Mouse (Mus musculus) kidney, postnatal 10 days (tissue): ENCODE data around the gene Olfm2.

Source experiments
- DNase-seq: peaks from one replicate; pipeline ENCODE4 v3.0.0; 2021; ENCODE audit warnings: mixed read lengths

The Olfm2 gene

GRCm38 (mm10) chr9:20746017-20746660 is at the start of gene Olfm2:
TSS of gene Olfm2 (minus strand) at chr9:20746349.
- DNase-seq = peak; percentile 63

GRCm38 (mm10) chr9:20794108-20794806 is 48.1 kb upstream of the Olfm2 start:
- peak; percentile 57 for DNase-seq

- no peak for DNase-seq
Observed at GRCm38 (mm10) chr9:20790345-20790744, 44.2 kb upstream of the Olfm2 start.

GRCm38 (mm10) chr9:20789651-20790050 is 43.5 kb upstream of the Olfm2 start:
- no peak for DNase-seq

DNA sequence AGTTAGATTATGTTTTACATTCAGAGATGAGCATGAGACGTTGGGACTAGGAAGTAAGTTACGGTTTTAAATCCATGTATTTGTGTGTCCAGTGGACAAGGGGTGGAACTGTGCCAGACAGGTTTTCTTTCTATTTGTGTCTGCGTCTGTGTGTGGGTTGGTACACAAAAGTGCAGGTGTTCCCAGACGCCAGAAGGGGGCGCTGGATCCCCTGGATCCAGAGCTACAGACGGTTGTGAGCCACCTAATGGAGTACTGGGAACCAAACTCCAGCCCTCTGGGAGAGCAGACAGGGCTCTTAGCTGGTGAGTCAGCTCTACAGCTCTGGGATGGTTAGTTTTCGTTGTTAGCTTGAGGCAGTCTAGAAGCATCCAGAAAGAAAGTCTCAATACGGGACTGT is 41.8 kb upstream of the Olfm2 start:
- DNase-seq = no peak

GRCm38 (mm10) chr9:20785055-20785454 is 38.9 kb upstream of the Olfm2 start:
- peak; percentile 47 for DNase-seq

GRCm38 (mm10) chr9:20781286-20781685 is 35.1 kb upstream of the Olfm2 start:
- peak; percentile 21 for DNase-seq

DNA sequence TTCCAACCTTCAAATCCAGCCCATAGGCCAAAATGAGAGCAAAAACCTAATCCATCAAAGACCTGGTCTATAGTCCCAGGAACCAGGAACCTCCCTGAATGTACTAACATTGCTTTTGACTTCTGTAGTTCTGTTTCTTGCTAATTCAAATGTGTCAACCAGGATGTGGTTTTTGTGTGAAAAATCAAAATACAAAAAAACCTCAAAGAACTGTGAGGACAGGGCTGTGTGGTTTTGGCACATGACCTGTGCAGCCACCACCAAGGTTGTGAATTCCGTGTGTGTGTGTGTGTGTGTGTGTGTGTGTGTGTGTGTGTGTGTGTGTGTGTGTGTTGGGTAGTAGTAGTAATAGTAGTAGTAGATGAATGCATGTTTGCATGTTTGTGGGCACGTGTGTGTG is 19.1 kb upstream of the Olfm2 start:
- no peak for DNase-seq

DNA sequence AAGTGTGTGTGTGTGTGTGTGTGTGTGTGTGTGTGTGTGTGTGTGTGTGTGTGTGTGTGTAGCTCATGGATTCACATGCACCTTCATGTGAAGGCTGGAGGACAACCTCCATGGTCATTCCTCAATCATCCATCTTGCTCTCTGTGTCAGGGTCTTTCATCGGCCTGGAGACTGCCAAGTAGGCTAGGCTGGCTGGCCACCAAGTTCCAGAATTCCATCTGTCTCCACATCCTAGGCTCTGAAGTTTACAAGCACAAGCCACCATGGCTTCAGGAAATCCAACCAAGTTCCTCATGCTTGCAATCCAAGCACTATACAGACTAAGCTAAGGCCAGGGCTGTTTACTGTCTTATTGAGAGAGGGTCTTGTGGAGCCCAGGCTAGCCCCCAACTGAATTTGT is 16.9 kb upstream of the Olfm2 start:
- DNase-seq = peak; percentile 37

DNA sequence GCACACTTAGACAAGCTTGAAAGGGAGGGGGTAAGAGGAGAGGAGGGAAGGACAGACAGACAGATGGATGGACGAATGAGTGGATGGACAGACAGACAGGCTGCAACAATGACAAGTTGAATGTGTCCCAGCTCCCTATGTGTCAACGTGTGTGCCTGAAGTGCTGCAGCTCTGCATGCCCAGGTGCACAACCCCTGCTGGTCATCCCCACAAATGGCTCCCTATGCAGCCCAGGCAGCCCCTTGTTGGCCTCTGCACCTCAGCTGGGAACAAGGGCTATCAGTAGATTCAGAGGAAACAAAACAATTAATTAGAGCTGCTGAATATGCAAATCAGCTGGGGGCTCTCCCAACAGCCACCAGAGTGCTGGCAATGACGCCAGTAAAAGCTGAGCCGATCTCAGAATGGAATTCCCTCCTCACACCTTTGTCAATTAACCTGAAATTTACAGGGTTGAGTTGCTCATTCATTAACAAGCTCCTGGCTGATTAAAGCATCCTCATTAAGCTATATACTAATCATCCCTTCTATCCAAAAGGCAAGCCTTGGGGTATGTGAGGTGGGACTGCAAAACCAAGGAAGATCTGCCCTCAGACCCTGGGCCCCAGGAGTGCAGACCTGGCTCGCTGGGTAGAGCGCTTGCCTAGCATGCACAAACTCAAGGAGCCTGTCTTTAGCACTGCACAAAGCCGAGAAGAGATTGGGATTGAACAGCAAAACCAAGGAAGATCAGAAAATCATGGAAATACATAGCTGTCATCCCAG is 16.2 kb upstream of the Olfm2 start:
- DNase-seq = no peak

DNA sequence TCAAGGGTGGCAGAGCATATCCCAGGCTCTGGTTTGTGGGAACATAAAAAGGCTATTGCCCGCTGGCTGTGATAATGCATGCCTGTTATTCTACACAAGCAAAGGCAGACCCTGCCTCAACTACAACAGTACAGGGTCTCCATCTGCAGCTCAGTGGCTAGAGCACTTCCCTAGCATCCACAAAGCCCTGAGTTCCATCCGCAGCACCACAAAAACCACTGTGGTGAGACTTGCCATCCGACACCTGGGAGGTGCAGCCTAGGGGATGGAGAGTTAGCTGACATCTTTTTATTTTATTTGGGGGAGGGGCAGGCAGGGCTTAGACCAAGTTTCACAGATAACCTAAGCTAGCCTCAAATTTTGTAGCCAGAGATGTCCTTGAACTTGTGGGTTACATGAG is 15.2 kb upstream of the Olfm2 start:
- DNase-seq = no peak

DNA sequence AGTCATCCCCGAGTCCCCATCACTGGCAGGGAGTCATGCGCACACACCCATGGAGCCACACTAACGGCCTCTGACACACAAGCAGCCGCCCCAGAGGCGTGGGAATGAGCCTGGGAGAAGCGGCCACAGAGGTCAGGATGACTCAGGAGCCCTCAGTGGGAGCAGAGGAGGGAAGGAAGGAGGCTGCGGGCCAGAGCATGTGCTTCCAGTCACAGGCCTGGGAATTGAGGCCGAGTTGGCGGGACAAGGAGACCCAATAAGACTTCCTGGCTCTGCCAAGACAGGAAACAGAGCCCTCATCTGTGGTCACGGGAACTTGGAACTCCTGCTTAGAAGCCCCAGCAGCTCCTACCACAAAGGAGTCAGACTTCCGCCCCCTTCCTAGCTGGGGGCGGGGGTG is 14.7 kb upstream of the Olfm2 start:
- DNase-seq = peak; percentile 78

- DNase-seq = no peak
Observed at GRCm38 (mm10) chr9:20758896-20759295, 12.7 kb upstream of the Olfm2 start.

DNA sequence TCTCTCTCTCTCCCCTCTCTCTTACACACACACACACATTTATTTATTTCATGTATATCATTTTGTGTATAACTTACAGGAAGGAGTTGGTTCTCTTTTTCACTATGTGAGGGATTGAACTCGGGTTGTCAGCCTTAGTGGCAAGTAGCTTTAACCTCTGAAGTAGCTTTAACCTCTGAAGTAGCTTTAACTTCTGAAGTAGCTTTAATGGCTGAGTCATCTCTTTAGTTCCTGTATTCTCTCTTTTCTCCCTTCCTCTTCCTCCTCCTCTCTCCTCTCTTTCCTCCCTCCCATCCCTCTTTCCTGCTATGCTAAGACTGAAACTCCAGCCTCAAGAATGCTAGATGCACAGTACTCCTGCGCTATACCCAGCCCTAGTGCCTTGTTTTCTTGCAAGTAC is 12.1 kb upstream of the Olfm2 start:
- DNase-seq = no peak

- DNase-seq = peak; percentile 81
Observed at GRCm38 (mm10) chr9:20757087-20757955, 11.2 kb upstream of the Olfm2 start.

DNA sequence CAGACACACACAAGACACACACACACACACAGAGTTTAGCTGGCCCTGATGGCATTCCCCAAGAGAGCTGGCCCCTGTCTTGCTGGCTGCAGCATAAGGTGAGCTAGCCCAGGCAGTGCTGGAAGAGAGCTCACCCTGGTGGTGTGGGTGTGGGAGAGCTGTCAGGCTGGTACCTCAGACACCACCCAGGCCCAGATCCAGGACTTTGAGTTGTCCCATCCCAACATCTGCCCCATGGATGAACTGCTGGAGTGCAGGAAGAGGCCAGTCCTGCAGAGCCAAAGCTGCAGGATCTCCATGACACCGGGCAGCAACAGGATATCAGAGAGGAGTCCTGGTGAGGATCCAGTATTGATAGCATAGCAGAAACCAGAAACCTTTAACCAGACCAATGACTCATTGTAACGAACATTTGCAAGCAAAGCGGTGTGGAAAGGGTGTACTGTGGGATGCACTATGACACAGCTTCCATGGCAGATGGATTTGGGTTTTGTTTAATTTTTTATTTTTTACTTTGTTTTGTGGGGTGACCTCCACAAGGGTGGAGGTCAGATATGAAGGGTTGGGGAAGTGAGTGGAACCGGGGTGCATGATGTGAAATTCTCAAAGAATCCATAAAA is 10.0 kb upstream of the Olfm2 start:
- no peak for DNase-seq

DNA sequence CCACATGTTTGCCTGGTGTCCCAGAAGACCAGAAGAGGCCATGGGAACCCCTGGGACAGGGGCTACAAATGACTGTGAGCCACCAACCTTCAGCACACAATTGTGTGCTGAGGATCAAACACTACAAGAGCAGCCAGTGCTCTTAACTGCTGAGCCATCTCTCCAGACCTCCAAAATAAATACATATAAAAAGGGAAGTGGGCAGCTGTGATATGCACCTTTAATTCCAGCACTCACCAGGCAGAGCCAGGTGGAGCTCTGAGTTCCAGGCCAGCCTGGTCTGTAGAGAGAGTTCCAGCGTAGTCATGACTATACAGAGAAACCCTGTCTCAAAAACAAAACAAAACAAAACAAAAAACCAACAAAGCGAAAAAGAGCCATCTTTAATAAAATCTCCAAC is 8.2 kb upstream of the Olfm2 start:
- DNase-seq = no peak

- no peak for DNase-seq
Observed at GRCm38 (mm10) chr9:20751477-20752029, 5.4 kb upstream of the Olfm2 start.

- no peak for DNase-seq
Observed at GRCm38 (mm10) chr9:20749213-20749612, 3.1 kb upstream of the Olfm2 start.

DNA sequence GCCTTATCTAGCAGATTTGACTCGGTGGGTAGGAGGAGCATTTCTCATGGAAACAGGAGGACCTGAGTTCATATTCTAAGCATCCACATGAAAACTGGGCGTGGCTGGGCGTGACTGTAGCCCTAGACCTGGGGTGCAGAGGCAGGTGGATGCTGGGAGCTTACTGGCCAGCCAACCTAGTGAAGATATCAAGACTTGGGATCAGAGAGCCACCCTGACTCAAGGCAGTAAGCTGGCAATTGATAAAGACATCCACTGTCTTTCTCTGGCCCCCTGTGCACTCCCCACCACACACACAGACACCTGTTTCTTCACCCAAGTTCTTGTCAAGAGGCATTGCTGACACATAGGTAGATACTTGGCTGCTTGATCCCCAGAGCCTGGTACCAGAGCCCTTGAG is 2.4 kb upstream of the Olfm2 start:
- DNase-seq = no peak

GRCm38 (mm10) chr9:20747682-20748081 is 1.5 kb upstream of the Olfm2 start:
- no peak for DNase-seq
